Mouse (Mus musculus) stomach, postnatal 0 days (tissue): ENCODE measurements at regions not wholly inside any gene's neighbourhood (a gene's known extent, or its start where the extent isn't known, plus 50 kb on each side); places are given as distances from the start of the nearest gene placed in this dataset.

ENCODE experiments used
- ATAC-seq: fragments of 200-750 bp; cut with Nextera tagmentation; 2 replicates; pipeline ENCODE4 v1.8.0; 2017; ENCODE audit not compliant: low FRiP score, low TSS enrichment
- DNase-seq: peaks from one replicate; pipeline ENCODE4 v3.0.0-alpha.2; 2016; ENCODE audit warnings: low spot score
- H3K27ac ChIP-seq: fragments of 300-500 bp; sonication (generic); replicated peaks from 2 replicates; pipeline ENCODE4 v1.5.1; 2014; ENCODE audit warnings: mild to moderate bottlenecking, control low read depth
- H3K27me3 ChIP-seq: fragments of 300-500 bp; sonication (generic); 2 replicates; pipeline ENCODE4 v1.6.1; 2014; ENCODE audit warnings: low read length; ENCODE audit not compliant: control insufficient read depth, insufficient read depth
- H3K36me3 ChIP-seq: fragments of 300-500 bp; sonication (generic); 2 replicates; pipeline ENCODE4 v1.6.1; 2014; ENCODE audit warnings: low read length, mixed read lengths; ENCODE audit not compliant: control insufficient read depth, insufficient read depth
- H3K4me1 ChIP-seq: fragments of 300-500 bp; sonication (generic); replicated peaks from 2 replicates; pipeline ENCODE4 v1.6.1; 2014; ENCODE audit warnings: antibody characterized with exemption; ENCODE audit not compliant: control insufficient read depth, insufficient read depth
- H3K4me2 ChIP-seq: fragments of 300-500 bp; sonication (generic); replicated peaks from 2 replicates; pipeline ENCODE4 v1.6.1; 2014; ENCODE audit warnings: low read depth, mild to moderate bottlenecking, control low read depth, moderate library complexity
- H3K4me3 ChIP-seq: fragments of 300-500 bp; sonication (generic); 2 replicates; pipeline ENCODE4 v1.5.1; 2014; ENCODE audit warnings: low read depth, low read length, control low read depth
- H3K9ac ChIP-seq: fragments of 300-500 bp; sonication (generic); 2 replicates; pipeline ENCODE4 v1.6.1; 2014; ENCODE audit warnings: mild to moderate bottlenecking, low read length, control low read depth, mixed read lengths
- H3K9me3 ChIP-seq: fragments of 300-500 bp; sonication (generic); 2 replicates; pipeline ENCODE4 v1.6.1; 2016; ENCODE audit warnings: low read length; ENCODE audit not compliant: control insufficient read depth
- CTCF ChIP-seq: IDR thresholded peaks from 2 replicates; pipeline ENCODE4 v1.5.1; 2016; ENCODE audit warnings: antibody characterized with exemption, low read depth, mild to moderate bottlenecking, moderate library complexity
- EP300 ChIP-seq: optimal IDR thresholded peaks from 2 replicates; pipeline ENCODE3; 2016; ENCODE audit warnings: antibody characterized with exemption
- WGBS: fragments of 180-500 bp; shearing (Covaris S2); extraction: QIAGEN DNeasy Blood & Tissue Kit; methylation state at CpG from one replicate; pipeline ENCODE4 v1.1.7; 2014; 5-methylcytosine and 5-hydroxymethylcytosine counted together

DNA sequence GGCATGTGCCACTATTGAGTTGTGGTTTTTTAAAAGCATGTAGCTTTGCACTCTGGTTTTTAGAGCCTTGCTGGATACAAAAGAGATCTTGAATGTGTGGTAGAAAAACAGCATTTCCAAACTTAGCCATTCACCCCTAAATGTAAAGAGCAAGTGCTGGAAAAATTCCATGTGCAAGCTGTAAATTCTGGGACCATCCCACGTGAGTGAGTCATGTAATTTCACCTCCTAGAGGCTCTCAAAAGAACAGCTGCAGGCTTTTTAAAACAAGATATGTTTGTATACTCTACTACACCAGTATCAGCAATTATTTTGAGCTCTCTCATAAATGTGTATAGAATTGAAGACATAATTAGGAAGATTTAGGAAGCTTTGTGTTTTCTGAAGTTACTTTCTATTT, 160.9 kb upstream of the Itga4 start:
- Histone ChIP-seq H3K36me3 (no peaks in the 10 kb centered on the region), H3K4me2 (no peak overlapping the region), H3K27ac (no peak overlapping the region), H3K27me3 (no peaks in the 10 kb centered on the region), H3K4me1 (no peaks in the 10 kb centered on the region), H3K9ac (no peak overlapping the region), H3K9me3 (no peaks in the 10 kb centered on the region), H3K4me3 (no peak overlapping the region)
- no peak for DNase-seq
- no peak for ATAC-seq
- TF ChIP-seq EP300 (no peak), CTCF (no peak)
- 5% methylated on average over 1 of the region's 1 CpGs for WGBS

GRCm38 (mm10) chr2:79096532-79097251, 158.5 kb upstream of the Itga4 start:
- WGBS, result 62% methylated on average over 3 of the region's 3 CpGs
- DNase-seq (no peak), ATAC-seq (no peak)
- no peak overlapping the region for H3K4me2 ChIP-seq
- no peaks in the 10 kb centered on the region for H3K4me1 ChIP-seq
- H3K36me3 ChIP-seq, result no peaks in the 10 kb centered on the region
- H3K4me3 ChIP-seq, result no peak overlapping the region
- H3K27me3 ChIP-seq, result no peaks in the 10 kb centered on the region
- no peak overlapping the region for H3K27ac ChIP-seq
- no peak overlapping the region for H3K9ac ChIP-seq
- TF ChIP-seq CTCF, result no peak
- no peak for TF ChIP-seq EP300
- H3K9me3 ChIP-seq, result no peaks in the 10 kb centered on the region

GRCm38 (mm10) chr2:79099601-79100000, 155.6 kb upstream of the Itga4 start:
- no peak overlapping the region for H3K27ac ChIP-seq
- no peaks in the 10 kb centered on the region for H3K36me3 ChIP-seq
- no peak overlapping the region for H3K4me2 ChIP-seq
- DNase-seq (no peak), ATAC-seq (no peak)
- TF ChIP-seq CTCF (no peak), EP300 (no peak)
- H3K27me3 ChIP-seq, result no peaks in the 10 kb centered on the region
- H3K9ac ChIP-seq, result no peak overlapping the region
- H3K4me1 ChIP-seq, result no peaks in the 10 kb centered on the region
- H3K9me3 ChIP-seq, result no peaks in the 10 kb centered on the region
- WGBS, result 90% methylated on average over 1 of the region's 1 CpGs
- H3K4me3 ChIP-seq, result no peak overlapping the region

DNA sequence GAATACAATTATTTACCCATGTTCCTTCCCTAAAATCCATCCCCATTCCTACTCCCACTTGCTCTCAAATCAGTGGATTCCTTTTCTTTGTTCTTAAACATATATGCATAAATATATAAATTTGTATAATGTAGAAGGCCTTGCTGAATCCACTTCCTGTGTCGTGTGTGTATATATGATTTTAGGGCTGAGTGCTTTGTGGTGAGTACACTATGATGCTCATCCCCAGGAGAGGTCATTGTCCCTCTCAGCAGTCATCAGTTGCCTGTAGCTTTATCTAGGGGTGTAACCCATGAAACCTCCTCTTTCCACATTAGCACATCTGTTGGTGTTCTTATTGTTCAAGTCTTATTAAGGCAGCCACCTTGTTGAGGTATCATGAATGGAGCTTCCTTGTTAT, 143.6 kb upstream of the Itga4 start:
- no peak overlapping the region for H3K27ac ChIP-seq
- no peaks in the 10 kb centered on the region for H3K4me1 ChIP-seq
- ATAC-seq (no peak), DNase-seq (no peak)
- no peaks in the 10 kb centered on the region for H3K36me3 ChIP-seq
- no peak overlapping the region for H3K9ac ChIP-seq
- no peaks in the 10 kb centered on the region for H3K9me3 ChIP-seq
- H3K27me3 ChIP-seq, result no peaks in the 10 kb centered on the region
- WGBS, result 67% methylated on average over 1 of the region's 1 CpGs
- TF ChIP-seq CTCF, result no peak
- TF ChIP-seq EP300, result no peak
- H3K4me2 ChIP-seq, result no peak overlapping the region
- H3K4me3 ChIP-seq, result no peak overlapping the region

DNA sequence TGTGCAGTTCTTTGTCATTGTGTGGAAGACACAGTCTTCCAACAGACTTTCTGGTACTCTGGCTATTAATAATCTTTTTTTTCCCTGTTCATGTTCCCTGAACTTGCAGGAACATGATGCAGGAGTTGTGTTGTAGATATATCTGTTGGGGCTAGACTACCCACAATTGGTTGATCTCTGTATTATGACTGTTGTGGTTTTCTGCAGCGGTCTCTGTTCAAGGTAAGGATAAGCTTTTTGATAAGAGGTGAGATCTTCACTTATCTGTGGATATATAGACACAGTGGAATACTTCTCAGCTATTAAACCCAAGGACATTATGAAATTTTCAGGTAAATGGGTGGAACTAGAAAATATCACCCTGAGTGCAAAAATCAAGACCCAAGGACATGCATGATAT, 143.2 kb upstream of the Itga4 start:
- Histone ChIP-seq H3K27me3 (no peaks in the 10 kb centered on the region), H3K36me3 (no peaks in the 10 kb centered on the region), H3K9ac (no peak overlapping the region), H3K27ac (no peak overlapping the region), H3K4me2 (no peak overlapping the region), H3K4me1 (no peaks in the 10 kb centered on the region), H3K4me3 (no peak overlapping the region), H3K9me3 (no peaks in the 10 kb centered on the region)
- no peak for DNase-seq
- no peak for TF ChIP-seq EP300
- no peak for TF ChIP-seq CTCF
- WGBS, result 84% methylated on average over 1 of the region's 1 CpGs
- no peak for ATAC-seq

- Histone ChIP-seq H3K9me3 (no peaks in the 10 kb centered on the region), H3K4me2 (no peak overlapping the region), H3K4me3 (no peak overlapping the region), H3K27me3 (no peaks in the 10 kb centered on the region), H3K27ac (no peak overlapping the region), H3K4me1 (no peaks in the 10 kb centered on the region), H3K9ac (no peak overlapping the region), H3K36me3 (no peaks in the 10 kb centered on the region)
- no peak for ATAC-seq
- no peak for DNase-seq
- TF ChIP-seq EP300 (no peak), CTCF (no peak)
- WGBS, result 75% methylated on average over 6 of the region's 6 CpGs
Observed at GRCm38 (mm10) chr2:79120610-79121345, 134.4 kb upstream of the Itga4 start.
